Mouse (Mus musculus) liver, postnatal 0 days (tissue): ENCODE measurements around the gene Fbxl16. TPM values are rescaled to one million over a fixed set of nuclear protein-coding genes. Genes with fewer than 3 reads are reported as not detected.

Source experiments
- ATAC-seq: fragments of 200-750 bp; cut with Nextera tagmentation; 2 replicates; pipeline ENCODE4 v1.8.0; 2017; ENCODE audit warnings: mild to moderate bottlenecking, moderate library complexity
- DNase-seq: peaks from one replicate; pipeline ENCODE4 v3.0.0-alpha.2; 2016
- H3K27ac ChIP-seq: fragments of 300-500 bp; sonication (generic); 2 replicates; pipeline ENCODE4 v1.5.1; 2014; ENCODE audit warnings: antibody characterized with exemption, moderate library complexity, mild to moderate bottlenecking, low read depth
- H3K27me3 ChIP-seq: fragments of 300-500 bp; sonication (generic); 2 replicates; pipeline ENCODE4 v1.6.1; 2014; ENCODE audit warnings: low read length, control low read depth, mixed read lengths; ENCODE audit not compliant: insufficient read depth
- H3K36me3 ChIP-seq: fragments of 300-500 bp; sonication (generic); replicated peaks from 2 replicates; pipeline ENCODE4 v1.6.1; 2014; ENCODE audit warnings: mild to moderate bottlenecking, control low read depth, low read length, moderate library complexity, mixed read lengths; ENCODE audit not compliant: insufficient read depth
- H3K4me1 ChIP-seq: fragments of 300-500 bp; sonication (generic); 2 replicates; pipeline ENCODE4 v1.6.1; 2014; ENCODE audit warnings: antibody characterized with exemption, mild to moderate bottlenecking, control low read depth; ENCODE audit not compliant: insufficient read depth
- H3K4me2 ChIP-seq: fragments of 300-500 bp; sonication (generic); 2 replicates; pipeline ENCODE4 v1.6.1; 2014; ENCODE audit warnings: low read depth, mild to moderate bottlenecking, low read length, moderate library complexity, mixed read lengths
- H3K4me3 ChIP-seq: fragments of 300-500 bp; sonication (generic); 2 replicates; pipeline ENCODE4 v1.5.1; 2014; ENCODE audit warnings: low read depth, low read length
- H3K9ac ChIP-seq: fragments of 300-500 bp; sonication (generic); replicated peaks from 2 replicates; pipeline ENCODE4 v1.6.1; 2014; ENCODE audit warnings: mild to moderate bottlenecking, moderate library complexity
- H3K9me3 ChIP-seq: fragments of 300-500 bp; sonication (generic); 2 replicates; pipeline ENCODE4 v1.6.1; 2016; ENCODE audit warnings: mild to moderate bottlenecking, control low read depth, low read length, mixed read lengths
- CTCF ChIP-seq: sonication (generic); IDR thresholded peaks from 2 replicates; pipeline ENCODE4 v1.5.1; 2016; ENCODE audit warnings: antibody characterized with exemption, low read depth
- EP300 ChIP-seq: IDR thresholded peaks from 2 replicates; pipeline ENCODE4 v1.6.1; 2016; ENCODE audit warnings: antibody characterized with exemption, low read depth, mild to moderate bottlenecking
- WGBS: fragments of 180-500 bp; shearing (Covaris S2); extraction: QIAGEN DNeasy Blood & Tissue Kit; methylation state at CpG from one replicate; pipeline ENCODE4 v1.1.7; 2014; ENCODE audit not compliant: insufficient replicate concordance; 5-methylcytosine and 5-hydroxymethylcytosine counted together
- microRNA-seq: library from miRNA; unstranded; fragments of <30 nt; microRNA quantifications from one replicate; pipeline ENCODE4, GENCODE M21; 2016
- polyA plus RNA-seq: library from polyadenylated mRNA; unstranded; fragments of >200 nt; fragmentation: Nextera tagmentation; extraction: Ambion mirVana; gene quantifications from 2 replicates; pipeline ENCODE4 v1.2.1, GENCODE M21; 2015

Fbxl16 gene
- polyA plus RNA-seq, 1 experiment from 2014 or later = 0.05 TPM

GRCm38 (mm10) chr17:25867509-25867835 lies 58.6 kb downstream of the Fbxl16 start:
- Histone ChIP-seq H3K27ac (peak overlapping the region; percentile 90), H3K36me3 (peaks cover 4% of the 10 kb centered on the region; the same call in 1 of the 2 replicates), H3K27me3 (no peaks in the 10 kb centered on the region), H3K4me1 (peaks cover 23% of the 10 kb centered on the region), H3K4me2 (peak overlapping the region; percentile 96), H3K4me3 (peak overlapping the region; percentile 76), H3K9ac (peak overlapping the region; percentile 83), H3K9me3 (no peaks in the 10 kb centered on the region)
- WGBS = 6% methylated on average over 7 of the region's 7 CpGs
- peak; percentile 17 for ATAC-seq
- no peak for TF ChIP-seq EP300
- no peak for TF ChIP-seq CTCF
- no peak for DNase-seq

GRCm38 (mm10) chr17:25867836-25868600 lies 59.1 kb downstream of the Fbxl16 start:
- Histone ChIP-seq H3K36me3 (peaks cover 4% of the 10 kb centered on the region; the same call in 1 of the 2 replicates), H3K9ac (peak overlapping the region; percentile 83), H3K4me2 (peak overlapping the region; percentile 96), H3K27ac (peak overlapping the region; percentile 90), H3K4me1 (peaks cover 23% of the 10 kb centered on the region), H3K9me3 (no peaks in the 10 kb centered on the region), H3K4me3 (peak overlapping the region; percentile 76), H3K27me3 (no peaks in the 10 kb centered on the region)
- DNase-seq (peak; percentile 61), ATAC-seq (peak; percentile 64)
- WGBS = under 1% methylated on average over 41 of the region's 42 CpGs
- TF ChIP-seq CTCF = no peak
- TF ChIP-seq EP300 = no peak

- Histone ChIP-seq H3K27me3 (no peaks in the 10 kb centered on the region), H3K4me2 (peak within 1 kb of the TSS; percentile 96), H3K36me3 (peaks cover 4% of the 10 kb centered on the region; the same call in 1 of the 2 replicates), H3K9me3 (no peaks in the 10 kb centered on the region), H3K4me3 (peak within 1 kb of the TSS; percentile 76), H3K9ac (peak within 1 kb of the TSS; percentile 83), H3K4me1 (peaks cover 23% of the 10 kb centered on the region), H3K27ac (peak within 1 kb of the TSS; percentile 90)
- TF ChIP-seq CTCF (no peak; the same call in 1 of the 2 replicates), EP300 (no peak)
- WGBS = under 1% methylated on average over 24 of the region's 24 CpGs
- ATAC-seq (peak; percentile 80), DNase-seq (peak; percentile 79)
These were observed 59.8 kb downstream of the Fbxl16 start, which contains the start of gene Mcrip2 for GRCm38 (mm10) chr17:25868601-25869191. Gene Mcrip2, minus strand, starts transcription at chr17:25868764.

GRCm38 (mm10) chr17:25869498-25869897 lies 60.6 kb downstream of the Fbxl16 start:
- TF ChIP-seq EP300 (no peak), CTCF (no peak)

GRCm38 (mm10) chr17:25869954-25870353 lies 61.1 kb downstream of the Fbxl16 start:
- no peak overlapping the region for H3K9ac ChIP-seq
- no peak overlapping the region for H3K4me3 ChIP-seq
- H3K9me3 ChIP-seq = no peaks in the 10 kb centered on the region
- no peaks in the 10 kb centered on the region for H3K27me3 ChIP-seq
- WGBS = 84% methylated on average over 2 of the region's 2 CpGs
- TF ChIP-seq CTCF (no peak), EP300 (no peak)
- no peak for ATAC-seq
- peaks cover 31% of the 10 kb centered on the region for H3K4me1 ChIP-seq
- DNase-seq = no peak
- no peak overlapping the region for H3K4me2 ChIP-seq
- H3K36me3 ChIP-seq = no peaks in the 10 kb centered on the region
- H3K27ac ChIP-seq = no peak overlapping the region

More at GRCm38 (mm10) chr17:25869498-25869897, 60.6 kb downstream of the Fbxl16 start:
- H3K4me2 ChIP-seq = no peak overlapping the region
- H3K9me3 ChIP-seq = no peaks in the 10 kb centered on the region
- no peak overlapping the region for H3K9ac ChIP-seq
- H3K4me1 ChIP-seq = peaks cover 30% of the 10 kb centered on the region
- no peaks in the 10 kb centered on the region for H3K27me3 ChIP-seq
- no peak overlapping the region for H3K27ac ChIP-seq
- no peak for ATAC-seq
- 84% methylated on average over 8 of the region's 8 CpGs for WGBS
- no peaks in the 10 kb centered on the region for H3K36me3 ChIP-seq
- no peak for DNase-seq
- no peak overlapping the region for H3K4me3 ChIP-seq

Small RNAs within 50 kb of the gene (microRNA-seq; reads per million reads assigned to microRNA genes)
- gene Mir3082 (1.6 reads per million), gene Mir6966 (not detected)

Other genes starting within 250 kb of the Fbxl16 start
- 0.08 TPM in 1 of 2 replicates, not detected in the other for gene Sox8, start 238.4 kb upstream of the Fbxl16 start, polyA plus RNA-seq
- gene Lmf1, start 230.0 kb upstream of the Fbxl16 start, polyA plus RNA-seq = 11.9 and 12.5 TPM in 2 replicates
- gene Gng13, start 91.9 kb upstream of the Fbxl16 start, polyA plus RNA-seq = 0.39 TPM in 1 of 2 replicates, not detected in the other
- gene Chtf18, start 81.7 kb upstream of the Fbxl16 start, polyA plus RNA-seq = 7.4 TPM in 2 replicates
- 3.8 and 3.9 TPM in 2 replicates for gene Rpusd1, start 81.4 kb upstream of the Fbxl16 start, polyA plus RNA-seq
- not detected in 2 replicates for gene Mslnl, start 73.0 kb upstream of the Fbxl16 start, polyA plus RNA-seq
- 12.3 and 14.7 TPM in 2 replicates for gene Msln, start 54.7 kb upstream of the Fbxl16 start, polyA plus RNA-seq
- 12.8 and 15.3 TPM in 2 replicates for gene Narfl, start 35.3 kb upstream of the Fbxl16 start, polyA plus RNA-seq
- 8.3 and 9.4 TPM in 2 replicates for gene Haghl, start 23.4 kb upstream of the Fbxl16 start, polyA plus RNA-seq
- gene Ccdc78, start 22.5 kb upstream of the Fbxl16 start, polyA plus RNA-seq = not detected in 2 replicates
- gene Fam173a, start 16.2 kb upstream of the Fbxl16 start, polyA plus RNA-seq = 51.5 and 51.6 TPM in 2 replicates
- gene AC134908.4, start 13.4 kb upstream of the Fbxl16 start, polyA plus RNA-seq = not detected in 2 replicates
- 11.9 TPM in 2 replicates for gene Metrn, start 11.9 kb upstream of the Fbxl16 start, polyA plus RNA-seq
- gene Wdr24, start 14.5 kb downstream of the Fbxl16 start, polyA plus RNA-seq = 5.5 and 7.2 TPM in 2 replicates
- gene Jmjd8, start 19.8 kb downstream of the Fbxl16 start, polyA plus RNA-seq = 12.8 and 13.8 TPM in 2 replicates
- gene Stub1, start 24.3 kb downstream of the Fbxl16 start, polyA plus RNA-seq = 118 and 119 TPM in 2 replicates
- gene Rhbdl1, start 28.2 kb downstream of the Fbxl16 start, polyA plus RNA-seq = 0.17 and 0.35 TPM in 2 replicates
- 0.30 and 0.34 TPM in 2 replicates for gene Gm20683, start 32.7 kb downstream of the Fbxl16 start, polyA plus RNA-seq
- 9.8 and 10.4 TPM in 2 replicates for gene Rhot2, start 35.8 kb downstream of the Fbxl16 start, polyA plus RNA-seq
- gene Wdr90, start 52.4 kb downstream of the Fbxl16 start, polyA plus RNA-seq = 2.7 and 3.4 TPM in 2 replicates
- gene Mcrip2, start 59.7 kb downstream of the Fbxl16 start, polyA plus RNA-seq = 127 and 143 TPM in 2 replicates
- gene Mettl26, start 66.0 kb downstream of the Fbxl16 start, polyA plus RNA-seq = 64.8 and 72.5 TPM in 2 replicates
- gene Wfikkn1, start 71.8 kb downstream of the Fbxl16 start, polyA plus RNA-seq = 0.33 and 0.54 TPM in 2 replicates
- gene Rab40c, start 110.6 kb downstream of the Fbxl16 start, polyA plus RNA-seq = 6.5 and 7.3 TPM in 2 replicates
- 56.0 and 58.7 TPM in 2 replicates for gene Pigq, start 135.9 kb downstream of the Fbxl16 start, polyA plus RNA-seq
- gene Nhlrc4, start 135.9 kb downstream of the Fbxl16 start, polyA plus RNA-seq = 2.0 and 3.8 TPM in 2 replicates
- gene A930017K11Rik, start 143.5 kb downstream of the Fbxl16 start, polyA plus RNA-seq = not detected in 2 replicates
- gene Capn15, start 176.7 kb downstream of the Fbxl16 start, polyA plus RNA-seq = 6.6 and 8.3 TPM in 2 replicates